Mouse (Mus musculus): Measurements from ENCODE around the gene Pm20d1.
A peak's percentile ranks its signal among the peaks of the same experiment; 100 is the strongest.
"Not testable (repeated sequence)": the region's sequence is repeated elsewhere in the genome, so short reads cannot be mapped to it uniquely, and the experiment has no call there.

Gene Pm20d1

GRCm38 (mm10) chr1:131795171-131795570 is 2.0 kb upstream of the Pm20d1 start:
- DNase-seq (ENCODE audit: low spot score): no peak

GRCm38 (mm10) chr1:131800001-131800400 is 2.8 kb downstream of the Pm20d1 start:
- DNase-seq (ENCODE audit: low spot score): no peak

- no peak for DNase-seq (ENCODE audit: low spot score)
Measured at GRCm38 (mm10) chr1:131801071-131801470, 3.9 kb downstream of the Pm20d1 start.

- DNase-seq (ENCODE audit: low spot score): no peak
Measured at GRCm38 (mm10) chr1:131802652-131803051, 5.5 kb downstream of the Pm20d1 start.

- DNase-seq (ENCODE audit: low spot score): no peak
Measured at GRCm38 (mm10) chr1:131804166-131804565, 7.0 kb downstream of the Pm20d1 start.

- DNase-seq (ENCODE audit: low spot score): no peak
Measured at GRCm38 (mm10) chr1:131808986-131809385, 11.8 kb downstream of the Pm20d1 start.

GRCm38 (mm10) chr1:131809651-131810050 is 12.5 kb downstream of the Pm20d1 start:
- no peak for DNase-seq (ENCODE audit: low spot score)

- no peak for DNase-seq (ENCODE audit: low spot score)
Measured at GRCm38 (mm10) chr1:131811393-131811792, 14.2 kb downstream of the Pm20d1 start.

- DNase-seq (ENCODE audit: low spot score): no peak
Measured at GRCm38 (mm10) chr1:131812006-131812405, 14.8 kb downstream of the Pm20d1 start.

- no peak for DNase-seq (ENCODE audit: low spot score)
Measured at GRCm38 (mm10) chr1:131812631-131813295, 15.6 kb downstream of the Pm20d1 start.

- DNase-seq (ENCODE audit: low spot score): no peak
Measured at GRCm38 (mm10) chr1:131813731-131814130, 16.6 kb downstream of the Pm20d1 start.

GRCm38 (mm10) chr1:131814191-131814590 is 17.0 kb downstream of the Pm20d1 start:
- DNase-seq (ENCODE audit: low spot score): no peak

- no peak for DNase-seq (ENCODE audit: low spot score)
Measured at GRCm38 (mm10) chr1:131816886-131817285, 19.7 kb downstream of the Pm20d1 start.

- not testable (repeated sequence) for DNase-seq (ENCODE audit: low spot score)
Measured at GRCm38 (mm10) chr1:131820353-131820752, 23.2 kb downstream of the Pm20d1 start.

GRCm38 (mm10) chr1:131820887-131821328 is 23.7 kb downstream of the Pm20d1 start:
- DNase-seq (ENCODE audit: low spot score): no peak

GRCm38 (mm10) chr1:131822292-131822691 is 25.1 kb downstream of the Pm20d1 start:
- DNase-seq (ENCODE audit: low spot score): no peak

- no peak for DNase-seq (ENCODE audit: low spot score)
Measured at GRCm38 (mm10) chr1:131822856-131823492, 25.8 kb downstream of the Pm20d1 start.

GRCm38 (mm10) chr1:131823563-131823962 is 26.4 kb downstream of the Pm20d1 start:
- DNase-seq (ENCODE audit: low spot score): no peak

GRCm38 (mm10) chr1:131824528-131825181 is 27.5 kb downstream of the Pm20d1 start:
- DNase-seq (ENCODE audit: low spot score): no peak

GRCm38 (mm10) chr1:131827207-131827786 is 30.1 kb downstream of the Pm20d1 start, which contains the start of gene Slc41a1:
Slc41a1 (plus strand) TSS chr1:131827493.
- peak; percentile 15 for DNase-seq (ENCODE audit: low spot score)

- peak; percentile 84 for DNase-seq (ENCODE audit: low spot score)
Measured at GRCm38 (mm10) chr1:131827787-131828258, 30.6 kb downstream of the Pm20d1 start.

GRCm38 (mm10) chr1:131828297-131829126 is 31.3 kb downstream of the Pm20d1 start:
- DNase-seq (ENCODE audit: low spot score): no peak

Measured in urinary bladder, postnatal 25 days (tissue).